Mouse (Mus musculus) splenic B cell, adult 2 months (primary cell): Measurements from ENCODE around the gene Phlpp1.

Experiments
- DNase-seq: peaks from one replicate; pipeline ENCODE4 v3.0.0-alpha.2; 2011; ENCODE audit warnings: low read depth, low spot score
- H3K27me3 ChIP-seq: 2 replicates; pipeline ENCODE4 v1.6.1; 2012; ENCODE audit warnings: mild to moderate bottlenecking, low read length, moderate library complexity, mixed read lengths; ENCODE audit not compliant: control insufficient read depth, poor library complexity, insufficient read depth, severe bottlenecking
- H3K36me3 ChIP-seq: 2 replicates; pipeline ENCODE4 v1.6.1; 2012; ENCODE audit warnings: mild to moderate bottlenecking, low read length, moderate library complexity, mixed read lengths; ENCODE audit not compliant: control insufficient read depth, poor library complexity, insufficient read depth, severe bottlenecking

The Phlpp1 gene

GRCm38 (mm10) chr1:106231805-106232459, 60.4 kb downstream of the Phlpp1 start:
- no peaks in the 10 kb centered on the region for H3K27me3 ChIP-seq
- DNase-seq = no peak

GRCm38 (mm10) chr1:106232460-106232850, 60.9 kb downstream of the Phlpp1 start:
- H3K27me3 ChIP-seq = no peaks in the 10 kb centered on the region
- no peaks in the 10 kb centered on the region for H3K36me3 ChIP-seq
- no peak for DNase-seq

More at GRCm38 (mm10) chr1:106231805-106232459, 60.4 kb downstream of the Phlpp1 start:
- no peaks in the 10 kb centered on the region for H3K36me3 ChIP-seq

- DNase-seq = no peak
- Histone ChIP-seq H3K27me3 (no peaks in the 10 kb centered on the region), H3K36me3 (no peaks in the 10 kb centered on the region)
These were observed 65.4 kb downstream of the Phlpp1 start for GRCm38 (mm10) chr1:106236986-106237385.

GRCm38 (mm10) chr1:106240116-106240685, 68.6 kb downstream of the Phlpp1 start:
- Histone ChIP-seq H3K36me3 (no peaks in the 10 kb centered on the region), H3K27me3 (no peaks in the 10 kb centered on the region)
- no peak for DNase-seq

GRCm38 (mm10) chr1:106241059-106241458, 69.5 kb downstream of the Phlpp1 start:
- Histone ChIP-seq H3K27me3 (no peaks in the 10 kb centered on the region), H3K36me3 (no peaks in the 10 kb centered on the region)
- DNase-seq = no peak

GRCm38 (mm10) chr1:106242129-106242528, 70.6 kb downstream of the Phlpp1 start:
- no peak for DNase-seq
- H3K36me3 ChIP-seq = no peaks in the 10 kb centered on the region

GRCm38 (mm10) chr1:106243371-106243770, 71.8 kb downstream of the Phlpp1 start:
- H3K36me3 ChIP-seq = no peaks in the 10 kb centered on the region
- H3K27me3 ChIP-seq = no peaks in the 10 kb centered on the region
- DNase-seq = no peak

More at GRCm38 (mm10) chr1:106242129-106242528, 70.6 kb downstream of the Phlpp1 start:
- H3K27me3 ChIP-seq = no peaks in the 10 kb centered on the region

- Histone ChIP-seq H3K27me3 (no peaks in the 10 kb centered on the region), H3K36me3 (no peaks in the 10 kb centered on the region)
- no peak for DNase-seq
These were observed 72.7 kb downstream of the Phlpp1 start for GRCm38 (mm10) chr1:106244245-106244644.

GRCm38 (mm10) chr1:106254047-106254446, 82.5 kb downstream of the Phlpp1 start:
- no peak for DNase-seq
- Histone ChIP-seq H3K36me3 (no peaks in the 10 kb centered on the region), H3K27me3 (no peaks in the 10 kb centered on the region)

- Histone ChIP-seq H3K36me3 (no peaks in the 10 kb centered on the region), H3K27me3 (no peaks in the 10 kb centered on the region)
- DNase-seq = no peak
These were observed 85.6 kb downstream of the Phlpp1 start for GRCm38 (mm10) chr1:106257176-106257575.

- no peak for DNase-seq
- Histone ChIP-seq H3K27me3 (no peaks in the 10 kb centered on the region), H3K36me3 (no peaks in the 10 kb centered on the region)
These were observed 96.7 kb downstream of the Phlpp1 start for GRCm38 (mm10) chr1:106268028-106268799.

GRCm38 (mm10) chr1:106269337-106269736, 97.8 kb downstream of the Phlpp1 start:
- no peaks in the 10 kb centered on the region for H3K36me3 ChIP-seq
- no peak for DNase-seq
- H3K27me3 ChIP-seq = no peaks in the 10 kb centered on the region

- H3K27me3 ChIP-seq = no peaks in the 10 kb centered on the region
- DNase-seq = no peak
- no peaks in the 10 kb centered on the region for H3K36me3 ChIP-seq
These were observed 101.4 kb downstream of the Phlpp1 start for GRCm38 (mm10) chr1:106272916-106273315.

- Histone ChIP-seq H3K27me3 (no peaks in the 10 kb centered on the region), H3K36me3 (no peaks in the 10 kb centered on the region)
- peak; percentile 45 for DNase-seq
These were observed 102.2 kb downstream of the Phlpp1 start for GRCm38 (mm10) chr1:106273801-106274200.

- Histone ChIP-seq H3K27me3 (no peaks in the 10 kb centered on the region), H3K36me3 (no peaks in the 10 kb centered on the region)
- peak; percentile 61 for DNase-seq
These were observed 103.0 kb downstream of the Phlpp1 start for GRCm38 (mm10) chr1:106274561-106275001.
